Mouse (Mus musculus) testis, adult 2 months (tissue): ENCODE measurements around the gene Dnajc11. TPM values are rescaled to one million over a fixed set of nuclear protein-coding genes. Genes with fewer than 3 reads are reported as not detected.

Experiments
- H3K27ac ChIP-seq: fragments of 200-500 bp; 2 replicates; pipeline ENCODE4 v1.5.1; 2012; ENCODE audit warnings: low read depth, low read length; ENCODE audit not compliant: control insufficient read depth, insufficient read depth
- H3K27me3 ChIP-seq: fragments of 200-500 bp; 2 replicates; pipeline ENCODE4 v1.6.1; 2012; ENCODE audit warnings: mild to moderate bottlenecking, low read length, moderate library complexity; ENCODE audit not compliant: control insufficient read depth, insufficient read depth
- H3K36me3 ChIP-seq: fragments of 200-500 bp; 2 replicates; pipeline ENCODE4 v1.6.1; 2012; ENCODE audit warnings: mild to moderate bottlenecking, low read length; ENCODE audit not compliant: control insufficient read depth, insufficient read depth
- H3K4me1 ChIP-seq: fragments of 200-500 bp; 2 replicates; pipeline ENCODE4 v1.6.1; 2012; ENCODE audit warnings: low read length; ENCODE audit not compliant: control insufficient read depth, insufficient read depth
- H3K4me3 ChIP-seq: fragments of 200-500 bp; 2 replicates; pipeline ENCODE4 v1.5.1; 2012; ENCODE audit warnings: low read depth, mild to moderate bottlenecking, low read length, moderate library complexity, mixed read lengths; ENCODE audit not compliant: control insufficient read depth
- CTCF ChIP-seq: fragments of 200-500 bp; IDR thresholded peaks from 2 replicates; pipeline ENCODE4 v1.5.1; 2012; ENCODE audit warnings: low read depth, mild to moderate bottlenecking, inconsistent platforms, low read length, moderate library complexity; ENCODE audit not compliant: control insufficient read depth, insufficient read depth, insufficient replicate concordance
- POLR2A ChIP-seq: fragments of 200-500 bp; IDR thresholded peaks from 2 replicates; pipeline ENCODE4 v1.6.1; 2012; ENCODE audit warnings: low read depth, mild to moderate bottlenecking, inconsistent platforms, low read length, moderate library complexity; ENCODE audit not compliant: control insufficient read depth
- polyA plus RNA-seq: library from polyadenylated mRNA; depleted of rRNA; stranded (reverse); fragments of >200 nt; gene quantifications from 2 replicates; pipeline ENCODE4 v1.2.3, GENCODE M21; 2012

The Dnajc11 gene
- polyA plus RNA-seq, 1 experiment: 31.2 TPM

DNA sequence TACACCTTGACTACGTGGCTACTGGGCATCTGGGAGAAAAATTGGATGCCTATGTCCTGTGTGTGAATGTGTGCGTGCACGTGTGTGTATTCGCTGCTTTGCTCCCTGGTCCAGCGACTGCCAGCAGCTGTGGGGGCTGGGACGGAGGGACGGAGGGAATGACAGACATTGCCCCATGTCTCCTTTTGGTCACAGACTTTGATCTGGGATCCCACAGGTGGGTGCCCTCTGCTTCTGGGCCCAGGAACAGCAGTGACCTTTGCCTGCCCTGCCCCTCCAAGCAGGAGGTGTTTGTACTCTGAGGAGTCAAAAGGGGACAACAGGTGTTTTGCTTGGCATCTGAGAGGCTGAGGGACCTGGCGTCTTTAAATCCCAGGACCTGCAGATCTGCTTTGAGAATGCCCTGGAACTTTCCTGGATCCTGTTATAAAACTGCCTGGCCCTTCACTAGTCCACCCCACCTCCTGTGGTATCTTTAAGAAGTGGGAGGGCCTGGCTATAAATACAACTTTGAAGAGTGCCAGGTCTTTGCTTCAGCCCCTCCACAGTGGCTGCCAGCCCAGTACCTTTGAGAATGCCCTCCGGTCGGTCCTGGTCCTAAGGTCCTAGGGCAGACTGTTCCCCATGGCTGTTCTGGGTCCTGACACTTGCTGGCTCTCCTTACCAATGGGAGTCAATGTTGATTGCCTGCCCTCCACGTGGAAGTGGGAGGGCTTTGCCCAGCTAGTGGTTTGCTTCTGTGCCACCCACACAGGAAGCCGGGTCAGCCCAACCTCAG, 79.7 kb downstream of the Dnajc11 start:
- no peaks in the 10 kb centered on the region; the same call in 1 of the 2 replicates for H3K36me3 ChIP-seq
- TF ChIP-seq CTCF: no peak
- no peak for TF ChIP-seq POLR2A
- H3K27ac ChIP-seq: no peak overlapping the region
- no peak overlapping the region for H3K4me3 ChIP-seq
- no peaks in the 10 kb centered on the region for H3K27me3 ChIP-seq
- H3K4me1 ChIP-seq: peaks cover 12% of the 10 kb centered on the region

DNA sequence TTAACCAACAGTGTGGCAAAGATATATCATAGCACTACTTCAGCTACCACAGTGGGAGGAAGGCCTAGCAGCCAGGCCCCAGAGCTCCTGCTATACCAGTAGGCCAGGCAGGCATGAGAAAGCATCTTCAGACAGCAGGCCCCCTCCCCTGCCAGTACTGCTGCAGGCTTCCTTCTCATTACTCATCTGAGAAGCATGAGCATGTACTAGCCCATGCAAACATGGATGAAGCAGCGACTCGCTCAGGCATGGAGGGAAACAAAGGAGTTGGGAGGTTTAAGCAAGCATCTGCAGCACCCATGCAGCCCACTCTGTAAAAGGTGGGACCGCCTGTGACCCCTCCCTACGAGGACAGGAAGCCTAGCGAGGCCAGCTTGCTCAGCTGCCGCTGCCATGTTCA, 85.6 kb downstream of the Dnajc11 start:
- H3K36me3 ChIP-seq: no peaks in the 10 kb centered on the region; the same call in none of the 2 replicates
- TF ChIP-seq POLR2A (no peak), CTCF (no peak)
- H3K27ac ChIP-seq: no peak overlapping the region
- H3K4me3 ChIP-seq: no peak overlapping the region
- no peaks in the 10 kb centered on the region for H3K27me3 ChIP-seq
- H3K4me1 ChIP-seq: no peaks in the 10 kb centered on the region

DNA sequence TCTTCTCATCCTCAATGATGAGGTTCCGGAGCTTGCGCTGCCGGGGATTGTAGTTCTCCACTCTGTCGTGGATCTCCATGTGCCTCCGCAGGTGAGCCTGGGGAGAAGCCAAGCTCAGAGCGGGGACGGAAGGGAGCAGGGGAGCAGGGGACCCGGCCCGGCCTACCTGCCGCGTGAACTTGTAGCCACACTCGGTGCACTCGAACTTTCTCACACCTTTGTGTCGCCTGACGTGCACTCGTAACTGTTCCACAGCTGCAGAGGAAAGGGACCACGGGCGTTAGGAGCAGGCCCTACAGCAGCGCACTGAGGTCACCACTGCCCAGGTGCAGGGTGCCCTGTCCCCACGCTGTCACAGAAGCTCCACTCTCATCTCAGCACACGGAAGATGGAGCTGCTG, 86.5 kb downstream of the Dnajc11 start:
- no peaks in the 10 kb centered on the region for H3K4me1 ChIP-seq
- no peaks in the 10 kb centered on the region for H3K27me3 ChIP-seq
- no peak overlapping the region for H3K27ac ChIP-seq
- H3K36me3 ChIP-seq: no peaks in the 10 kb centered on the region; the same call in none of the 2 replicates
- no peak overlapping the region for H3K4me3 ChIP-seq
- TF ChIP-seq POLR2A (no peak), CTCF (no peak)

DNA sequence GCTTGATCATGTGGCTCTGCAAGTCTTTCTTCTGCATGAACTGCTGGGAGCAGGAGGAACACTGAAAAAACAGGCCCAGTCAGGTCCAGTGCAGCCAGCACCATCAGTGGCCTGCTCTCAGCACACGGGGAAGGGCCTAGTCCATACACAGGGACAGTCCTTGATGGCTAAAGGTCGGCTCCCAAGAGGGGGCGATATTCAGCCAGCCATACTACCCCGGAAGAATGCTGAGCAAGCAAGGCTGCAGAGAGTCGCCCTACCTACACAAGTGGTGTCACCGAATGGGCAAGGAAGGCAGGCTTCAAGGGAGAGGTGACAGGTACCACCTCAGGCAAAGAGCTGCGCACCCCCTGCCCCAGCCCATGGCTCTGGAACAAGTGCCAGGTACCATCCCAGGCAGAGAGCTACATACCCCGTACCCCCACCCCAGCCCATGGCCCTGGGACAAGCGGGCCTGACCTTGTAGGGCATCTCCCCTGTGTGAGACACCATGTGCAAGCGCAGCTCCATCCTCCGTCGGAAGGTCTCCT, 88.1 kb downstream of the Dnajc11 start:
- Histone ChIP-seq H3K36me3 (no peaks in the 10 kb centered on the region; the same call in 1 of the 2 replicates), H3K4me3 (no peak overlapping the region), H3K4me1 (peaks cover under 1% of the 10 kb centered on the region), H3K27ac (no peak overlapping the region), H3K27me3 (no peaks in the 10 kb centered on the region)
- TF ChIP-seq POLR2A (no peak), CTCF (no peak)

DNA sequence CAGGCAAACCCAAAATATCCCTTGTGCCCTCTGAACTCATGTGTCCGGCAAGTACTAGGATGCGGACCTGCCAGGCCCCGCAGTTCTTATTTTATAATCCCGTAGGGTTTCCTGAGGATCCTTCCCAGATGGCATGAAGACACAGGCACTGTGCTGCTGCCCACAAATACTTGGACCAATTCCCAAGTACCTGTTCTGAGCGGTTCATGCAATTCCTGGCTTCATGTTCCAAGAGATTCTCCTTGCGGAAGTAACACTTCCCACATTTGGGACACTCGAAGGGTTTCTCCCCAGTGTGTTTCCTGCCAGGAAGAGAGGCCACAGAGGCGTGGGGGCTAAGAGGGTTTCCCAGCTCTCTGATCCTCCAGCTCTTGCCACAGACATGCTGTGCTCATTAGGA, 89.0 kb downstream of the Dnajc11 start:
- no peaks in the 10 kb centered on the region; the same call in 1 of the 2 replicates for H3K36me3 ChIP-seq
- H3K4me1 ChIP-seq: peaks cover 4% of the 10 kb centered on the region
- TF ChIP-seq POLR2A (no peak), CTCF (no peak)

DNA sequence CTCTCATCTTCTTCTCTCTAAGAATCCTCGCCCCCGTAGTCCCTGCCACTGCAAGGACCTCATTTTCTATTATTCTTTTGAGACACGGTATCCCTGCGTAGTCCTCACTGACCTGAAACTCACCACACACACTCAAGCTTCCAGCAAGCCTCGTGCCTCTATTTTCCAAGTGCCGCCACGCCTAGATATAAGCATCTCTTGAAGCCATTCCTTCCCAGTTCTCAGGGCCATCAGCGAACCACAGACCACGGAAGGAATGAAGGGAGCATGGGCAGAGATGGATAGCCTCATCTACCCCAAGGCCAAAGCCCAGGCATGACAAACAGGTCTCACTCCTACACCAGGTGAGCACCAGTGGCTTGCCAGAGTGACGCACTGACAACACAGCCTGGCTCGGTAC, 91.0 kb downstream of the Dnajc11 start:
- Histone ChIP-seq H3K27ac (no peak overlapping the region), H3K27me3 (no peaks in the 10 kb centered on the region), H3K36me3 (no peaks in the 10 kb centered on the region; the same call in 1 of the 2 replicates), H3K4me3 (no peak overlapping the region), H3K4me1 (peaks cover 13% of the 10 kb centered on the region)
- no peak for TF ChIP-seq CTCF
- TF ChIP-seq POLR2A: no peak

More for the DNA sequence above, 89.0 kb downstream of the Dnajc11 start:
- no peaks in the 10 kb centered on the region for H3K27me3 ChIP-seq
- no peak overlapping the region for H3K27ac ChIP-seq
- H3K4me3 ChIP-seq: no peak overlapping the region

DNA sequence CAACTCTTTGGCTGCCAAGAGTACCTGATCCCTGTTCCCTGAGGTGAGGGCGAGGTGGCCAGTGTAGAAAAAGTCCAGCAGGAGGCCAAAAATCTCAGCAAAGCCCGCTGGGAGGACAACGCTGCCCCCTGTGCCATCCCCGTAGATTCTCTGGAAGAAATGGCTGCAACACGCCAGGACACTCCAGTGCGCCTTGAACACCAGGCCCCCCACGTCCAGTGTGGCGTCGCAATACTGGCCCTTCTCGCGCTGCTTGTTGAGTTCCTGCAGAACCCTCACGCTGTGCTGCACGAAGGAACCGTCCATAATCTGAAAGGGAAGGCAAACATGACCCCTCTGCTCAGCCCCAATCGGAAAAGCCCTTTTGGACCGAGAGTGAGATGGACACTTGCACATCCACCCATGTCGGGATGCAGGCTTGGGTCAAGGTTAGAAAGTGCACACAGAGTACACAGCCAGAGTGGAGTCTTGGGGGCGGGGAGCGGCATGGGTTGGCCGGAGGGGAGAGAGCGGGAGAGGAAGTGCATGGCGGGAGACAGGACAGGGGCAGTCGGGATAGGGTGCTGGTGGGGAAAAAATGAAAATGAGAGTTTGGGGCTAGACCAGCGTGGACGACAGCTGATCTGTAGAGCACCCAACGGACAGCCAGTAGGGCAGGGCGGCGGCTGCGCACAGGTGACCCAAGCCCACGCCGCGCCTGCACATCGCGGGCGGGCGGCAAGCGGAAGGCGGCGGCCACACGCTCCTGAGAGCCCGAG, 93.4 kb downstream of the Dnajc11 start:
- peak overlapping the region; percentile 79 for H3K27ac ChIP-seq
- peaks cover 13% of the 10 kb centered on the region for H3K4me1 ChIP-seq

More for the DNA sequence above, 93.4 kb downstream of the Dnajc11 start:
- H3K4me3 ChIP-seq: peak overlapping the region; percentile 95
- TF ChIP-seq POLR2A: no peak
- TF ChIP-seq CTCF: no peak
- no peaks in the 10 kb centered on the region; the same call in 1 of the 2 replicates for H3K36me3 ChIP-seq
- no peaks in the 10 kb centered on the region for H3K27me3 ChIP-seq
